Mouse (Mus musculus) granulocyte monocyte progenitor cell, adult 5-6 weeks (primary cell): ENCODE results near the gene Slc38a2. TPM values are rescaled to one million over a fixed set of nuclear protein-coding genes. Genes with fewer than 3 reads are reported as not detected.

Experiments
- ATAC-seq: replicated peaks from 2 replicates; pipeline ENCODE4 v1.8.0; 2016; ENCODE audit warnings: mild to moderate bottlenecking, moderate TSS enrichment, inconsistent platforms; ENCODE audit not compliant: poor library complexity, severe bottlenecking
- total RNA-seq, 2 experiments: library from RNA; stranded (forward) in 1 of 2; stranded (reverse) in 1 of 2; fragments of 200-712, 200-1000 nt in 1 of 2; fragments of >200 nt in 1 of 2; fragmentation: Nextera tagmentation in 1 of 2; gene quantifications; 2 replicates each; pipeline ENCODE4 v1.2.3; 2014 to 2017

The Slc38a2 gene
- total RNA-seq, 2 experiments from 2014 or later, result 84.0 to 89.2 TPM

DNA sequence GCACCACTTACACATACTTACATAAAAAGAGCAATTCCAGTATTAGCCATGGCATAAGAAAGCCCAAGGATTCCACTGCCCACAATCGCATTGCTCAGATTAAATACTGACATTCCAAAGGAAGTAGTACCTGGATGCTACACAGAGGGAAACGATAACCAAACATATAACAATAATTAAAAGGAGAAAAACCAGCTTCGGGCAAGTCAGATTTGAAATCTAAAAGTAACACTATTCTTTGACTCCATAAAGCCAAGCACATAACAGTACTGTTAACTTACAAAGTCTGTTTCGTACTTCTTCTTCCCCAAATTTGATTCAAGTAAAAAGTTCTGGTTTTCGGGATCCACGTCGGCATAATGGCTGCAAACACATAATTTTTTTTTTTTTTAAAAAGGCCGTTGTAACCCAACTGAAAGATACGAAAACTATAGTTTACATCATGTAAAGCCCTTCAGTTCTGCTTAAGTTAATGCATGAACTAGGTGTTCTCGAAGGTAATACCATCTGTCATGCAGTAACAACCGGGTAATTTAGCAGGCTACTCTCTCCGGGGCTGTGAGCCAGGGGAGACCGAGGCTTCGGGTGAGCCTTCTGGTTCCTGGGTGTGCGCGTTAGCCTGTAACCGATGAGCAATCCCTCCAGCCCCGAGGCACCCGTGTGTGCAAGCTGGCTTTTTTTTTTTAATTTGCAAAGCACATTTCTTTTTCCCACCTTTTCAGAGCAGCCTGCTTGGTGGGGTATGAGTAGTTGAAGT lies 1.5 kb downstream of the Slc38a2 start:
- no peak; the same call in 1 of the 2 replicates for ATAC-seq

DNA sequence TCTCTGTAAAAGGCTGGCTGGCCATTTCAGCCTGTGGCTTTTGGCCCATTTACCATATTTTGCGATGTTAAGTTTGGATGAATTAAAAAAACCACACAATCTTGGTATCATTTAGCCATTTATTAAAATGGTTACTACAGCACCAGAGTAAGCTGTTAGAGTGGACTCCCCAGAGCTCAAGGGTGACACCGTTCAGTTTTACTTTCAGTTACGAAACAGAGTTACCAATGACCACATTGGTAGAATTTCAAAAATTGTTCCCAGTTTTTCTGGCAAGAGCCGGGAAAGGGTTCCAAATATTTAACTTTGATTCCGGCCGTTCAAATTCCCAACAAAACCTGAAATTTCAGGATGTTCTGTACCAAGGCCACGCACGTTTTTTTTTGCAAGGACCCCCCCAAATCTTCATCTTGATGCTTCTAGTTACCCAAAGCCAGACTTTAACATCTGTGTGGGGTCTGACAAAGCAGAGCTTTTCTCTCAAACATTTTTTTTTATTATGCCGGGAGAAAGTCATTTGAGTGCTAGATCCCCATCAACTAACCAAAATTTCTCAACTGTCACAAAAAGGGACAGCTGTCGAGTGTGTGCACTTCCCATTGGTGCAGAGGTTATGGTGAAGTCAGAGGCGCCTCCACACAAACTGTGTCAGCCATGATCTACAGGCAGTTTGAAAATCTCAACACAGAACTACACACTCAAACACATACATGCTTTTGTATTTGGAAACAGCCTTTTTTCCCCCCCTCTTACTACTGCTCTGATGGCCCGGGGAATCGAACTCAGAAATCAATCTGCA lies 2.8 kb downstream of the Slc38a2 start:
- peak; percentile 16; the same call in 1 of the 2 replicates for ATAC-seq

DNA sequence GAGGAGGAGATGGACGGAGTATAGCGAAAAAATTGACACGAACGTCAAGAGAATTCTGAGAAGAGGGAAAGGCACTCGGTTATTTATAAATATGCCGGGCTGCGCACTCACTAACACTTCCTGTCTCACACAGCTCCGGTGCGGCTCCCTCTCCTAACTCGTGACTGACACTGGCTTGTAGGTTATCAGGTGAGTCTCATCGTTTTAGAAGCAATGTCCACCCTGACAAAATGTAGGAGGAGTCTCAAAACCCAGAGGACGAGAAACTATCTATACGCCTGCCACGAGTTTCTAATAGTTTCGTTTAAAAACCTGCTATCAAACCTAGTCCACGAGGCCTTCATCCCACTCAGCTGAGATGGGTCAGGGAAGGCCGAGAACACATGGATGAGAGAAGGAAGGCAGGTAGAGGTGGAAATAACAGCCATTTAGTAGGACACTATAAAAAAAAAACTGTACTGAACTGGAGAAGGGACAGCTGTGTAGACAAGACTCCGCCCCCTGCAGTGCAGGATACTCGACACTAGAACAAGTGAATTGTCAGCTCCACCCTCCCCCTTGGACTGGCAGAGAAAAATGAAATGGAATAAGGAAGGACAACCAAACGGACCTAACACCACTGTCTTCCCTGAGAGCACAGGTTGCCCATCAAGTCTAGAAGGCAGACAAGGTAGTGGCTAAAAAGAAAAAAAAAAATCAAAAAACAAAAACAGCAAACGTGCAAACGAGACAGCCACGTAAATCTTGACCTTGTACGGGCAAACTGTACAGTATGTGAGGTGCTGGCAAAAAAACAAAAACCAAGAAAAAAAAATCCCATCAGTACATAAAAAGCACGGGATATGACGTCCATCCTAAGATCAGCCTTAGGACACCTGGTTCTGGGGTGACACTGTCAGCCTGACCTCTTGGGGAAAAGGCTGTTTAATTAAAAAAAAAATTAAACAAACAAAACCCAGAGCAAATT lies 3.8 kb downstream of the Slc38a2 start:
- no peak for ATAC-seq

DNA sequence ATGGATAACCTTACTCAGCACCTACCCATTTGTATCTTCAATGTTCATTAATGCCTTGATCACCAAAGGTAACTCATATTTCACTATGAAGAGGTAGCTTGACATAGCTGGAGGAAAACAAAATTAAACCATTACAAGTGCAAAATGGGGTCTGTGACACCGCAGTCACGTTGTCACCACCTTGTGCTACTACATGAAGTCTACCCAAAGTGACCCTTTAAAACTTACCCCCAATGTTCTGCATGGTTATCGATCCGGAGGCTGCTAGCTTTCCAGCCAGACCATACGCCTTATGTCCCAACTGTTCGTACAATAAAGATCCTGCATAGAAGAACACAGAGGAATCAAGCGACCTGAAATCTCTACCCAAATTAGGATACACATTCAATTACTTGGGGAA lies 4.5 kb downstream of the Slc38a2 start:
- no peak for ATAC-seq

DNA sequence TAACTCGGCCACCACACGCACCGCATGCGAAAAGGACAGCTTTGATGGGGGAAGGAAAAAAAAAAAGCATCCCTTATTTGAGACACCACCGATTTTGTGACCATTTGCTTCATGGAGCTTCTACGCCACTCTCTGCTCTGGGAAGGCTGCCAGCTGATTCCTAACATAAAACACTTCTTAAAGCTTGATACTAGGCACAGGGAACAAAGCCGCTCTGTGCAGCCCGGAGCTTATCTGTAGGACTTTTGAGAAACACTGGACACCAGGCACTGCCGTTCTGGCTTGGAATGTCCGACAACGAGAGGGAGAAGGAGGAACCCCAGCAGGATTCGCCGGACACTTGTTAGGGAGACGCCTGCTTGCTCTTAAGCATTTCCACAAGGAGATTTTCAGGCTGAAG lies 5.8 kb downstream of the Slc38a2 start:
- ATAC-seq, result no peak

DNA sequence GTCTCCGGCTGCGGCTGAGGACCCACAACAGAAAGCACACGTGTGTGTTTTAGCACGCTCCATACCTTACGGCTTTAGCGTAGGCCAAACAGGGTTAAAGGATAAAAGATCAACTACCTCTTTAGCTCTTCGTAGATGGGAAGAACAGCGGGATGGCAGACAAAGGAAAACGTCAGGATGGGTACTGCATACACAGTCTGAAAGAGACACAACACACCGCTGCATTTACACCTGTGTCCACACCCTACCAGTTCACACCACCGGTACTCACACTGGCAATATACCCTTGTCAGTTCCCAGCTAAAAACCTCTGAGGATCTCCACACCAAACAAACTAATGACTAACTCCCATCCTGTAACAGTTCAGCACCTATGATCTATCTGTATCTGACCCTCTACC lies 7.1 kb downstream of the Slc38a2 start:
- no peak for ATAC-seq

DNA sequence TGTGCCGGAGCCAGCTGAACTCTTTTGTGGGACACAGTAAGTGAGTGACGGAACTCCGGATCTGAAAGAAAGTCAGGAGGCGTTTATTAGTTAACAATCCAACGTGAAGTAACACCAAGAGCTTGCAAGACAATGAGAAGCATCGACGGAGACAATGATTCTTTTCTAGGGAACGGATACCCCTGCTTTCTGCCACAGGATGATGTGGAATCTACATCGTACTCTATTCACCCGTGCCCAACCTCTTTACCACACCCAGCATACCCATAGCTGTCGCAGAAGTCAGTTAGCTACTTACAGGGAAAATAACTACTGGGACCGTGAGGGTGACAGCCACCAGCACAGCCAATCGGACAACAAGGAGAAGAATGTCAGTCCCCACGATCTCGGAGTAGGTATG lies 8.1 kb downstream of the Slc38a2 start:
- ATAC-seq, result no peak

DNA sequence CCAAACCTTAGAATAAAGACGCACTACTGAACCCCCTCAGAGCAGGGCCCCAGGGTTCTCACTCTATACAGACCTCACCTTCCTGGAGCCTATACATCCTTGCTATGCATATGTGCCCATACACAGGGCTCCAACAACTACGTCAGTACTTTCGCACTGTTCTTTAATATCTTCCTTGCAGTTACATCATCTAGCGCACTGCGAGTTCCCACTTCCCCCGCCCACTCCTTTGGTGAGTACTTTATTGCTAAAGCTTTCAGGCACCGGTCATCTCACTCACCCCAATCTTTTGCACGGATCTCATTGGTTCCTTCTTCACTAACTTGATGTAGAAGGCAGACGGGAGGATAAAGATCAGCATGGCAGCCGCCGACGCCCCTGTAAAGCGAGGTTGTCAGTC lies 8.7 kb downstream of the Slc38a2 start:
- ATAC-seq, result peak; percentile 64; the same call in 1 of the 2 replicates

DNA sequence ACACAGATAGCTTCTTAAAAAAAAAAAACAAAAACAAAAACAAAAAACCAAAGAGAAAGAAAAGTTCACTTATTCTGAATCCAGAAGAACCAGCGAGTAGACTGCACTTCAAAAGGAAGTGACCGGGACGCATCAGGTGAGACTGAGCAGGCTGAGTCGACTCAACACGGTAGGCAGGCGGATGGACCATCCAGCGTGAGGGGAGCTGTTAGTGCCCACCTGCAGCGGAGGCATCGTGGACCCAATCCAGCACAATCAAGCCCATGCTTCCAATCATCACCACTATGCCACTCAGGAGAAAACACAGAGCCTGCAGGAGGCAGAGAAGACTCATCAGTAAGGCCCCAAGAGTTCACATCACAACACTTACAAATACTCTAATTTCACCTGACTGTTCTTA lies 9.6 kb downstream of the Slc38a2 start:
- no peak for ATAC-seq

DNA sequence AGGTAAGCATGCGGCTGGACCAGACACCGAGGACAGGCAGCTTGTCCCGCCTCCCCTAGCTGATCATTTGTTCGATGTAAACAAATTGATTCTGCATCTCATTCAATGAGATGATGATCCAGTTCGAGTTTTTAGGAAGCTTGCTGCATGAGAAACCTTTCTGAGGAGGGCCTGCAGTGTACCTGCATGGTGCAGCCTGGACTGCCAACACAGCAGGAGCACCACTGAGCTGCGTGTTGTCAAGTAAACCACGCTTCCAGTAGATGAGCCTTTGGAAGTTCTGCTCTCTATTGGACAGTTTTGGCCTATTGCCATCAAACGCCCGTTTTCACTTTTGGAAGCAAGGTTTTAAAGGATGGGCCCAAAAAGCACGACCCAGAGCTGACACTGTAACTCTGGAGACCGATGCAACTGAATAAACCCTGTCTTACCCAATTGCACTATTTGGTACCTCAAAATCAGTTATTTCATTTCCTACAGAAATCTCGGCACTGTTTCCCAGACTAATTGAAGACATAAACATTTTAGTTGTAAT lies 10.7 kb downstream of the Slc38a2 start:
- ATAC-seq, result no peak

DNA sequence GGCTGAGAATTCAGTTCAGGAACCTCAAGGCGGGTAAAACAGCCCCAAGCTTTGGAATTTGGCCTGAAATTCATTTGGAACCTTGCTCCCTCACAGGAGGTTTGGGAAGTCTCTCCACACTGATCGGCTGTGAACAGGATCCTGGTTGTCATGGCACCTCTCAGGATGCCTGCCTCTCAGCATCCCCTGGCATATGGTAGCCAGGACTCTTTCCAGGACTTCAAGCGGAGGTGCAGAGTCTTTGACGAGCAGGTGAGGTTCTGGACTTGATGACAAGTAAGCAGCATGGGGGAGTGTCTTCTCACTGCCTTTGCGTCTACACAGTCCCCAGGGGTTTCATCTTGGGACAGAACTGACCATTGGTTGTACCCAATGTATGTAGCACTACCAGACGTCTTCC lies 11.5 kb downstream of the Slc38a2 start:
- ATAC-seq, result no peak

DNA sequence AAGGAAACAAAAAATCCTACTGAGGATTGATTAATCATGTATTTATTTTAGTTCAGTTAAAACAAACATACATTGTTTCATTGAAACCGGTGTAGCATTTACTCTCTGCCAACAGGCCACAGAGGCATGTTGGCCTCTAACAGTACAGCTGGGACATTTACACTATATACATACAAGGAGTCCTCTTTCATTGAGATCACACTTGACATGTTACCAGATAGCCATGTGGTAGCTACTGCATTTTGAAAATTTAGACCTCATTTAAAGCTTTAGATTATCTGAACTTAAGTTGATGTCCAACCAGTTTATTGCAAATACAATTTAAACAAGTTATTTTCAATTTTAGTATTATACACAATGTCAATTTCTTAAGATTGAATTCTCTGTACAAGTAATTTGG lies 12.2 kb downstream of the Slc38a2 start:
- no peak for ATAC-seq

DNA sequence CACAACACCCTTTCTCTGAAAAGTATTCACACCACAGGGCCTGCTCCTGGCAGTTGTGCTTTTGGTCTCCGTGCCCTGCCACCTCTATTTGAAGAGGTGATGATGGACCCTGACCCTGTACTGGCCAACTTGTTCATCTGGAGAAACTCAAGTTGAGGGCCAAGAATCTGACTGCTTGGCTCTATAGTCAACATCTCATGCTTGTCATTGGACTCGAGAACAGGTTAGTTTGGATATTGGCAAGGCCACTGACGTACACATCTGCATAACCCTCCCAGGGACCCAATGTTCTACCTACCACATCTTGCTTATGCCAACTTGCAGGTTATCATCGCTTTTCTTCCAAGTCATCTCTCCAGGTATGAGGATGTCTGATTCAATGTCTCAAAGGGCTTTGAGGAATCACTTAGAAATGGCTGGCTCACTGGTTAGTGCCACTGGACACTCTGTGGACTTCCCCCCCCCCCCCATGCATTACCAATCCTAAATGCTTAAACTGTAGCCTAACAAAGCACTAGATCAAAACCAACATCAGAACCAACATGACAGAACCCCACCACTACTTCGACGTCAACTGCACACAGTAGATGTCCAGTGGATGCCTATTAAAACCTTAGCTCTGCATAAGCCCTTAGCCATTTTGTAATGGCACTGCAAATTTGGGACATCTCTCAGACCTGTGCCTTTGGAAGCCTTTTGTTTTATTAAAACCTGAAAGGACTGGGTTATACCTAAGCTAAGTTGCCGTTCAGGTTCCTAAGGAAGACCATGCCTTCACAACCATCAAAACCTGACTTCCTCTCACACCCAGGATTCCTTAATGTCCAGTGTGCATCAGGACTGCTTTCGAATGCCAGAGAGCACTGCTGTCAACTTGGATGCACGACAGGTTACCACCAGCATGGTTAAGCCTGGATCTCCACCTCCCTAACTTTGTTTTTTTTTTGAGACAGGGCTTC lies 13.1 kb downstream of the Slc38a2 start:
- ATAC-seq, result no peak

DNA sequence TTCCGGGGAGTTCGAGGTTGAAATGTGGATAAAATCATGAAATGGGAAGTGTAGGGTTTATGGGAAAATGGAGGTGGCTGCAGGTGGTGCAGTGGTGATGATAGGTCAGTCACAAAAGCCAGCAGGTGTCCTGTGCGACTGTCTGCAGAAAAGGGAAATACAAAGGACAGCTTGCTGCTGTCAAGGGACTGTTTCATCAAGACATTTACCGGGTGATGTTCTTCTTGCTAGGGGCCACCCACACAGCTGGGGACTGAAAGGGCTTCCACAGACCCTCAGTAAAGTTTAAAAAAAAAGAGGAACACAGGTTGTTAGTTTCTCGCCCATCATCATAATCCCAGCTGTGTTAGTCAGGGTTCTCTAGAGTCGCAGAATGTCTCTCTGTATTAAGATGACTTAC lies 14.3 kb downstream of the Slc38a2 start:
- ATAC-seq, result peak; percentile 57

DNA sequence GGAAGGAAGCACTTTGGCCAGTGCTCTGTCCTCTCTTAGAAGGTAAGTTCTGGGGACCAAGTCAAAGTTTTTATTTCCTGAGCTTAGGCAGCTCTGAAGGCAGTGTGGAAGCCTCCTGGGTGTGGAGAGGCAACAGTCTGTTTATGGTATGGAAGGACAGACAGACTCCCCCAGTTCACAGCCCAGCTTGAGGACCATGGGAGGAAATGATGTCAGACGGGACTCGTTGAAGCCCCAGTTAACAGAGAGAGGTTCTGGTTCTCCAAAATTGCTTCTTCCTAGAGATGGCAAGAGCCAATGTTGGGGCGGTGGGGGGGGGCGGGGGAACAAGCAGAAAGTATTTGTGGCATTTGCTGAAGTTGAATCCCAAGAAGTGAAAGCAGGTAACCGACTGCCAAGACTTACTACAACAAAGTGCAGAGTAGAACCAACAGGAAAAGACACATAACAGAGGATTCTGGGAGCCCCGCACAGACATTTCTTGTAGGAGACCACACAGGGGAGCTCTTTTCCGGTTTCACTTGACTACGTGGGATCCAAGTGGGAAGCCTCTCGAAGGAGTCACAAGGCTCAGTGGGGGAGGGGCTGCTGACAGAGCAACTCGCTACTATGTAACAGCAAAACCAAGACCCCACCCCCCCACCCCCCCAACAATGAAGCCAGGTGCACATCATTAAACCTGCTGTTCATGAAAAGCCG lies 15.2 kb downstream of the Slc38a2 start:
- peak; percentile 41 for ATAC-seq

DNA sequence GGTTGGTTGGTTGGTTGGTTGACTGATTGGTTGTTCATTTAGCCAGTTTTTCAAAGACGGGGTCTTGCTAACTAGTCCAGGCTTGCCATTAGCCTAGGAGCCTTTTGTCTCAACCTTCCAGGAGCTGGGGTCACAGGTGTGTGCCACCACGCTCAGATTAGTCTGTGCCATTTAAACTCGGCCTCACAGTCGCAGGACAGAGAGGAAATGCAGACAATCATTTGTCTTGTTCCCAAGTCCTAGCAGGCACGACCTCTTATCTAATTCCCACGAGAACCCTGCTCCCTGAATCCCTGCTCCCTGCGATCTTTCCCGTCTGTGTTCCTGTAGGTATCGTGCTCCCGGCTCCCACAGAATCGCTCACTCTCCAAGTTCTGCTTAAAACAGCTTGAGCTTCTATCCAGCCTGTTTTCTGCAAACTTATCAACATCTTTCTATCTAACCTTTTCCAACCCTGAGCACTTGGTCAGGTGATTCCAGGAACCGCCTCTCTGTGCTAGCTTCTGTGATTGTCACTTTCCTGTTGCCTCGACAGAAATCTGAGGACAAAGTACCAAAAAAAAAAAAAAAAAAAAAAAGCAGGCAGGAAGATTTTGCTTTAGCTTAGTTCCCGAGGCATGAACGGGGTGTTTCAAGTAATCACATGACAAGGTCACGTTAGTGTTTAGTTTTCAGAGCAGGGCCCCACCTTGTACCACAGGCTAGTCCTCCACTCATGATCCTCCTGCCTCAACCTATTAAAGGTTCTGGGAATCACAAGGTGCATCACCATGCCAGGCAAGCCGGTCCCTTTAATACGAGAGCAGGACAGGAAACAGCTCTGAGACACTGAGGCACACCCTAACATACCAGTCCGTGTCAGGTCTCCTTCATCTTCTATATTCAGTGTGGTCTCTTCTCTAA lies 20.4 kb downstream of the Slc38a2 start:
- no peak for ATAC-seq

DNA sequence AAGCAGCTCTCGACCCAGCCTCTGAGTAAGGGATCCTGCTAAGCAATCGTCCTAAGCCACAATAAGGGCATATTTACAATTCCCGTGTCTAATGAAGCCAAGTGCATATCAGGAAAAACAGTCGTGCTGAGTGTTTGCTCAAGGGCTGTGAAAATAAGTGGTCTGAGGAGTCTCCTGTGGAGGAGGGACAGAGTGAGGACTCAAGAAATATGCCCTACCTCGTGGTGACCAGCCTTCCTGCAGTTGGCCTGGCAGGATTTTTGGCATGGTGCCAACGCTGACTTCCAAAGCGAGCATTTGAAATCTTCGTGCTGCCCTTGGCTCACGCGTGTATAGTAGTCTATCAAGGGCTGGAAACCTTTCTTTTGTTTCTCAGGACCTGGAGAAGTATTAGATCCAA lies 23.0 kb downstream of the Slc38a2 start:
- ATAC-seq, result no peak

DNA sequence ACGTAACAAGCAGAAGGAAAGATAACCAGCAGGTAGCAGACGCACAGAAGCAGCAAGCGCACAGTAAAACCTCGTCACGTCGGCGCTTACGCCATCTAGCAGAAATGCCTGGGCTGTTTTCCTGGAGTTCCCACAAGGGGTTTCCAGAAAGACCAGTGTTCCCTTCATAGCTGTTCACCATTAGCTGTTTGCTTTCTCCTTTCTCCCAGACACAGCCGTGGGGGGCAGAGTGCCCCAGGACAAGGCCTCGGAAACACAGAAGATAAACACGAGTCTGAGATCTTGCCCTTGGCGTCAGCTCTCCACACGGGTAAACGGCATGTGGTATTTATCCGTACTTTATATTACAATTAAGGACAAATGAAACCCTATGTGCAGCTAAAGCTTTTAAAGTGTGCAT lies 23.8 kb downstream of the Slc38a2 start:
- ATAC-seq, result no peak
